22 mouse cellular contexts compared by ENCODE assay signal in genomic region chr6:138072963-138073339, GRCm38 (mm10). TPM values are rescaled to one million over a fixed set of nuclear protein-coding genes. Genes with fewer than 3 reads are reported as not detected.
DNase-seq lines count a peak whose midpoint lies in the region; ATAC-seq and TF ChIP-seq lines count a peak whose summit lies in the region.
"Had no signal": no experiment of that assay in that cellular context is flagged by ENCODE, and none has a peak within 500 bp of the region (broad histone marks: within the 10 kb centered on the region; RNA-seq: fewer than 3 reads in every experiment).

No protein-coding gene starts in this region.

- TF ChIP-seq CTCF in brain, embryonic 14.5 days (IDR thresholded peaks at IDR 0.05; ENCODE audit: borderline replicate concordance, extremely low read depth, insufficient read depth, insufficient read length): no peak

- H3K4me1 ChIP-seq in kidney, embryonic 16.5 days (ENCODE audit: insufficient read depth, low read length): 0 out of 2 replicates have a peak, but pooled peaks cover 4% of the 10 kb centered on the region
- H3K4me1 ChIP-seq in forebrain, embryonic 15.5 days: 0 out of 2 replicates have a peak, but pooled peaks cover 4% of the 10 kb centered on the region
- H3K4me1 ChIP-seq: hindbrain, embryonic 13.5 days; intestine, embryonic 15.5 days; liver, embryonic 12.5 days; neural tube, embryonic 13.5 days had no signal

- no peak for DNase-seq in kidney, adult 9 months
- peak; percentile 49 for DNase-seq in brain, embryonic 14.5 days (ENCODE audit: low read depth)
- DNase-seq in embryo, embryonic 10.5 days (ENCODE audit: low spot score): peak; percentile 18
- DNase-seq in T-cell, adult 2 months (ENCODE audit: low spot score): no peak
- DNase-seq: cerebellum, adult 9-11 months; gastrocnemius, postnatal 25 days; heart, postnatal 10 days; kidney, postnatal 4 days; lung, embryonic 14.5 days; right cerebral cortex, postnatal 4 days; thymus, postnatal 4 days had no signal

- H3K4me3 ChIP-seq in kidney, embryonic 16.5 days (ENCODE audit: low read length): no peak overlapping the region
- no peak overlapping the region for H3K4me3 ChIP-seq in forebrain, embryonic 15.5 days
- H3K4me3 ChIP-seq: hindbrain, embryonic 13.5 days; intestine, embryonic 15.5 days; liver, embryonic 12.5 days; neural tube, embryonic 13.5 days had no signal

- TF ChIP-seq POLR2A in brain, embryonic 14.5 days (IDR thresholded peaks at IDR 0.05; ENCODE audit: borderline replicate concordance, extremely low read depth, insufficient read depth, insufficient read length, poor library complexity, severe bottlenecking): no peak

- no peak overlapping the region for H3K9ac ChIP-seq in kidney, embryonic 16.5 days (replicated peaks; ENCODE audit: low read length)
- H3K9ac ChIP-seq in forebrain, embryonic 15.5 days (replicated peaks): no peak overlapping the region
- H3K9ac ChIP-seq: hindbrain, embryonic 13.5 days; intestine, embryonic 15.5 days; liver, embryonic 12.5 days; lung, embryonic 14.5 days; neural tube, embryonic 13.5 days had no signal

- no peaks in the 10 kb centered on the region for H3K27me3 ChIP-seq in kidney, embryonic 16.5 days (ENCODE audit: insufficient read depth, low read length)
- H3K27me3 ChIP-seq in forebrain, embryonic 15.5 days: no peaks in the 10 kb centered on the region
- H3K27me3 ChIP-seq: hindbrain, embryonic 13.5 days; intestine, embryonic 15.5 days; liver, embryonic 12.5 days; neural tube, embryonic 13.5 days had no signal

- ATAC-seq in kidney, embryonic 16.5 days (ENCODE audit: low FRiP score, low TSS enrichment): peak; percentile 82; the same call in 1 of the 2 replicates
- ATAC-seq in forebrain, embryonic 15.5 days (replicated peaks): 0 out of 2 replicates have a peak, but pooled peaks have one; percentile 38
- no peak for ATAC-seq in megakaryocyte, adult 5-6 weeks (ENCODE audit: poor library complexity, severe bottlenecking)
- ATAC-seq: intestine, embryonic 15.5 days; liver, embryonic 12.5 days had no signal

- no peak overlapping the region for H3K4me2 ChIP-seq in kidney, embryonic 16.5 days (replicated peaks; ENCODE audit: low read depth, low read length)
- H3K4me2 ChIP-seq in forebrain, embryonic 15.5 days (replicated peaks): no peak overlapping the region
- H3K4me2 ChIP-seq: hindbrain, embryonic 13.5 days; intestine, embryonic 15.5 days; liver, embryonic 12.5 days; lung, embryonic 14.5 days; neural tube, embryonic 13.5 days had no signal

- H3K36me3 ChIP-seq in kidney, embryonic 16.5 days (ENCODE audit: insufficient read depth, low read length): no peaks in the 10 kb centered on the region
- H3K36me3 ChIP-seq in forebrain, embryonic 15.5 days: no peaks in the 10 kb centered on the region
- H3K36me3 ChIP-seq: hindbrain, embryonic 13.5 days; intestine, embryonic 15.5 days; liver, embryonic 12.5 days; neural tube, embryonic 13.5 days had no signal

- no peaks in the 10 kb centered on the region for H3K9me3 ChIP-seq in kidney, embryonic 16.5 days (ENCODE audit: low read length)
- no peaks in the 10 kb centered on the region for H3K9me3 ChIP-seq in forebrain, embryonic 15.5 days
- H3K9me3 ChIP-seq: hindbrain, embryonic 13.5 days; intestine, embryonic 15.5 days; liver, embryonic 12.5 days; neural tube, embryonic 13.5 days had no signal

- no peak overlapping the region for H3K27ac ChIP-seq in kidney, embryonic 16.5 days (ENCODE audit: low read length)
- no peak overlapping the region for H3K27ac ChIP-seq in forebrain, embryonic 15.5 days (replicated peaks)
- H3K27ac ChIP-seq: hindbrain, embryonic 13.5 days; intestine, embryonic 15.5 days; liver, embryonic 12.5 days; macrophage; neural tube, embryonic 13.5 days had no signal

- WGBS in kidney, embryonic 16.5 days: 43% methylated on average over 8 of the region's 8 CpGs
- 65% methylated on average over 8 of the region's 8 CpGs for WGBS in forebrain, embryonic 15.5 days

RNA-seq across cellular contexts. Expression of gene Slc15a5, which starts 6.8 kb away (rescaled TPM):
- 0.24 and 0.30 TPM in 2 replicates for polyA plus RNA-seq in kidney, embryonic 16.5 days (2015; fragmentation: Nextera tagmentation; extraction: Ambion mirVana)
- polyA plus RNA-seq in brain, embryonic 14.5 days (2012; rRNA removed): not detected in 2 replicates
- polyA plus RNA-seq in forebrain, embryonic 15.5 days (2015; fragmentation: Nextera tagmentation; extraction: Ambion mirVana): not detected in 2 replicates
- total RNA-seq in megakaryocyte, adult 5-6 weeks (2015): not detected in 2 replicates
- not detected in 2 replicates for total RNA-seq in megakaryocyte, adult 5-6 weeks (2017)
- total RNA-seq: ES-E14; heart, postnatal 10 days; layer of hippocampus, postnatal 10 days; monocyte, adult 5-6 weeks had no signal
- polyA plus RNA-seq: intestine, embryonic 15.5 days; liver, embryonic 12.5 days; lung, embryonic 14.5 days; macrophage had no signal

Comparison
In these comparisons a context has a peak if more than half of its experiments do, and no peak if none do; other contexts are left out.
1. DNase-seq: peak in brain, embryonic 14.5 days (single experiment) and embryo, embryonic 10.5 days (single experiment); none in kidney, adult 9 months (single experiment) and T-cell, adult 2 months (single experiment).